Mouse (Mus musculus) heart, postnatal 0 days (tissue): ENCODE measurements at regions not wholly inside any gene's neighbourhood (a gene's known extent, or its start where the extent isn't known, plus 50 kb on each side); places are given as distances from the start of the nearest gene placed in this dataset.
"Not testable (repeated sequence)": the region's sequence is repeated elsewhere in the genome, so short reads cannot be mapped to it uniquely, and the experiment has no call there.

Experiments
- ATAC-seq: fragments of 200-750 bp; cut with Nextera tagmentation; 2 replicates; pipeline ENCODE4 v1.8.0; 2017; ENCODE audit warnings: low read depth, moderate number of reproducible peaks, moderate library complexity; ENCODE audit not compliant: insufficient read depth
- DNase-seq: peaks from one replicate; pipeline ENCODE4 v3.0.0-alpha.2; 2016; ENCODE audit warnings: low spot score
- H3K27ac ChIP-seq: fragments of 300-500 bp; sonication (generic); 2 replicates; pipeline ENCODE4 v1.5.1; 2014; ENCODE audit warnings: low read depth, mild to moderate bottlenecking
- H3K27me3 ChIP-seq: fragments of 300-500 bp; sonication (generic); 2 replicates; pipeline ENCODE4 v1.6.1; 2014; ENCODE audit warnings: low read length, mixed read lengths; ENCODE audit not compliant: control insufficient read depth, insufficient read depth
- H3K36me3 ChIP-seq: fragments of 300-500 bp; sonication (generic); replicated peaks from 2 replicates; pipeline ENCODE4 v1.6.1; 2014; ENCODE audit warnings: low read length, mixed read lengths; ENCODE audit not compliant: control insufficient read depth, insufficient read depth
- H3K4me1 ChIP-seq: fragments of 300-500 bp; sonication (generic); 2 replicates; pipeline ENCODE4 v1.6.1; 2014; ENCODE audit warnings: antibody characterized with exemption; ENCODE audit not compliant: control insufficient read depth, insufficient read depth
- H3K4me2 ChIP-seq: fragments of 300-500 bp; sonication (generic); 2 replicates; pipeline ENCODE4 v1.6.1; 2014; ENCODE audit warnings: low read depth, mild to moderate bottlenecking, low read length, moderate library complexity
- H3K4me3 ChIP-seq: fragments of 300-500 bp; sonication (generic); 2 replicates; pipeline ENCODE4 v1.5.1; 2014; ENCODE audit warnings: low read depth, low read length
- H3K9ac ChIP-seq: fragments of 300-500 bp; sonication (generic); replicated peaks from 2 replicates; pipeline ENCODE4 v1.6.1; 2014; ENCODE audit warnings: low read depth, low read length, mixed read lengths
- H3K9me3 ChIP-seq: fragments of 300-500 bp; sonication (generic); replicated peaks from 2 replicates; pipeline ENCODE4 v1.6.1; 2016; ENCODE audit warnings: low read length; ENCODE audit not compliant: control insufficient read depth
- CTCF ChIP-seq: IDR thresholded peaks from 2 replicates; pipeline ENCODE4 v1.5.1; 2016; ENCODE audit warnings: antibody characterized with exemption, control low read depth, low read depth
- EP300 ChIP-seq: IDR thresholded peaks from 2 replicates; pipeline ENCODE4 v1.6.1; 2016; ENCODE audit warnings: antibody characterized with exemption, low read depth
- WGBS: fragments of 180-500 bp; shearing (Covaris S2); extraction: QIAGEN DNeasy Blood & Tissue Kit; methylation state at CpG from one replicate; pipeline ENCODE4 v1.1.7; 2014; 5-methylcytosine and 5-hydroxymethylcytosine counted together

DNA sequence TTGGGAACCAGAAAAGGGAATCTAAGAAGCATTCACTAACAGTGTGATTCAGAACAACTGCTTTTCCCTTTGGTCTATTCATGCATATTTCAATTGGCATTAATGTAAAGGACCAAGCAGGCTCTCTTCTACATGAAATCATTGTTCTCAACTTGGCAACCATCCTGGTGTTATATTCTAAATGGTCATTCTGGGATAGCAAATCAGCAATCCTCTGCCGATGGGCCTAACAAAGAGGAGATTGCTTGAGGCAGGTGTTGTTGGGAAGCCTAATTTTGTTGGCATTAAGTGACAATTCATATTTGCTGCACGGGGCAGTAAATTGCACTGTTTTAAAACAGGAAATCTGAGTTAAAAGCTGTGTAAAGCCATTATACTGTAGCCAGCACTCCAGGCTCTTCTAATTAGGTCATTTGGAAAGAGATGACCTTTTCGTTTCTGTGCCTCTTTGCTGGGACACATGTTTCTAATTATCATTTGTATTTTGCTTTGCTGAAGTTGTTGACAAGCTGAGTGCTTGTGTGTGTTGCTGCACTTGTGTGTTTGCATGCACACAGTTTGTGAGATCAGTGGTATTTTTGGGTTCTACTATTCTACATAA is 275.4 kb downstream of the Cetn3 start:
- no peak for TF ChIP-seq EP300
- TF ChIP-seq CTCF: no peak
- DNase-seq: peak; percentile 37
- peak; percentile 69 for ATAC-seq
- Histone ChIP-seq H3K36me3 (no peaks in the 10 kb centered on the region), H3K27ac (peak overlapping the region; percentile 13), H3K4me1 (peaks cover 13% of the 10 kb centered on the region; the same call in 1 of the 2 replicates), H3K4me2 (no peak overlapping the region), H3K27me3 (no peaks in the 10 kb centered on the region), H3K9me3 (no peaks in the 10 kb centered on the region), H3K9ac (no peak overlapping the region), H3K4me3 (no peak overlapping the region)
- WGBS: 17% methylated on average over 3 of the region's 3 CpGs

DNA sequence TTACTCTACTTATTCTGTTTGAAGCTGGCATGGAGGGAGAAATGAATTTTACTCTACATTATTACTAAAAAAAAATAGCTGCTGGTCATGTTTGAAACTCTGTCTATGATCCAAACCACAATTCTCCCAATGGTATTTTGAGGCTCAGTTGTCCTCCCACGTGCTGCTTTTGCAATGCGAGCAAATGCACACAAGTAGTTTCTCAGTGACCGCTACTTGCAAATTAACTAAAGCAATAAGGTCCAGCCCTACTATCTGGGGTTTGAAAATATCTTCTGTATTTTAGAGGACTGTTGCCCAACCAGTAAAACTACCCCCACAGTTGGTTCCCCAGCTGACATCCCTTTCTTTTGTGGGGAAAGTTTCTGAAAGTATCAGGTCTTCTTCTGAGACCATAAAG is 276.0 kb downstream of the Cetn3 start:
- Histone ChIP-seq H3K9me3 (no peaks in the 10 kb centered on the region), H3K36me3 (no peaks in the 10 kb centered on the region), H3K4me1 (peaks cover 13% of the 10 kb centered on the region; the same call in 1 of the 2 replicates), H3K9ac (no peak overlapping the region), H3K4me2 (no peak overlapping the region), H3K27me3 (no peaks in the 10 kb centered on the region), H3K27ac (peak overlapping the region; percentile 13; the same call in 1 of the 2 replicates), H3K4me3 (no peak overlapping the region)
- WGBS: 61% methylated on average over 3 of the region's 3 CpGs
- no peak for DNase-seq
- no peak for ATAC-seq
- TF ChIP-seq CTCF: no peak
- no peak for TF ChIP-seq EP300

DNA sequence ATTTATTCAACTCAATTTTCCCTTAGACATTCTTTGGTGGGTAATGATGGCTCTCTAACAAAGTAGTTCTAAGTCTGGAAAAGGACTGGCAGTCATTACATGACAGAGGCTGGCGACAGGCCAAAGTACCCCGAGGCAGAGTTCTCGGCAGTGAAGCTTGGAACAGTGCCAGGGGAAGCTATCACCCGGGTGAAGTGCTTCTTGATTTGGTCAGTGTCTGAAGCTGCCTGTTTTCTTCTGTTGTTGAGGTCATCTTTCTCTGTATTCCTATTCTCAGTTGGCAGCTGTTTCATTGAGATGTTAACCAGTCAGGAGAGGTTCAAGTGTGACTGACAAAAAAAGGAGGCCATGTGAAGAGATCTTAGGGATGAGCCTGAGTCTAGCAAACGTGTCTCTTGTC is 276.6 kb downstream of the Cetn3 start:
- ATAC-seq (peak; percentile 68), DNase-seq (peak; percentile 74)
- H3K27me3 ChIP-seq: no peaks in the 10 kb centered on the region
- WGBS: 7% methylated on average over 5 of the region's 5 CpGs
- no peak overlapping the region for H3K4me3 ChIP-seq
- H3K9me3 ChIP-seq: no peaks in the 10 kb centered on the region
- H3K9ac ChIP-seq: no peak overlapping the region
- peaks cover 13% of the 10 kb centered on the region; the same call in 1 of the 2 replicates for H3K4me1 ChIP-seq
- no peak overlapping the region; the same call in 1 of the 2 replicates for H3K4me2 ChIP-seq
- peak overlapping the region; percentile 14; the same call in 1 of the 2 replicates for H3K27ac ChIP-seq
- no peaks in the 10 kb centered on the region for H3K36me3 ChIP-seq
- TF ChIP-seq EP300 (no peak), CTCF (no peak)

DNA sequence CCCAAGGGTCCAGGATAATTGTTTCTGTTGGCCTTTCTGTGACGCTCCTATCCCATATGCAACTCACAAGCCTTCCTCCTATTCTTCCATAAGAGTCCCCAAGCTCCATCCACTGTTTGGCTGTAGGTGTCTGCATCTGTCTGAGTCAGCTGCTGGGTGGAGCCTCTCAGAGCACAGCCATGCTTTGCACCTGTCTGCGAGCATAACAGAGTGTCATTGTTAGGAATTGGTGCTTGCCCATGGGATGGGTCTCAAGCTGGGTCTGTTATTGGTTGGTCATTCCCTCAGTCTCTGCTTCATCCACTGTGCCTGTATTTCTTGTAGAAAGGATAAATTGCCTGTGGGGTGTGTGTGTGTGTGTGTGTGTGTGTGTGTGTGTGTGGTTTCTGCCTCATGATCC is 281.0 kb downstream of the Cetn3 start:
- not testable (repeated sequence) for H3K36me3 ChIP-seq, H3K9ac ChIP-seq, H3K27me3 ChIP-seq, H3K4me2 ChIP-seq, H3K27ac ChIP-seq, H3K4me1 ChIP-seq, H3K9me3 ChIP-seq, DNase-seq, H3K4me3 ChIP-seq, ATAC-seq
- 90% methylated on average over 2 of the region's 2 CpGs for WGBS

DNA sequence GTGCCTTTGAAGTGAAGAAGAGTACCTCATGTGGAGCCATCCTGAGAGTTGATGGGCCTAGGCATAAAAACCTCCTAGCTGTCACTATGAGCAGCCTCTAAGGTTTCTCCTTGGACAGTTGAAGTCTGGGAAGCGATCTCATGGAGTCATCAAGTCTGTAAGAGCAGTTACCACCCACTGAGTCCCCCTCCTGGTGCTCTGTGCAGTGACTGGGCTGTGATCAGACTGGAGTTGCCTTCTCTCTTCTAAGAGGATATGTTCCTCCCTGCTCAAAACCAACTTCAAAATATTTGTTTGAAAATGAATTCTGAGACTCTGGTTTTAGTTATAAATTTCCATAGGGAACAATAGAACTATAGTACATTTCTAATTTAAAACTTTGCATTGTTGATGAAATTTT is 283.3 kb downstream of the Cetn3 start:
- 54% methylated on average over 1 of the region's 1 CpGs for WGBS
- ATAC-seq (no peak), DNase-seq (no peak)
- no peaks in the 10 kb centered on the region for H3K9me3 ChIP-seq
- no peak overlapping the region for H3K4me2 ChIP-seq
- H3K36me3 ChIP-seq: no peaks in the 10 kb centered on the region
- no peak overlapping the region for H3K4me3 ChIP-seq
- H3K27ac ChIP-seq: no peak overlapping the region
- H3K27me3 ChIP-seq: no peaks in the 10 kb centered on the region
- H3K9ac ChIP-seq: no peak overlapping the region
- H3K4me1 ChIP-seq: no peaks in the 10 kb centered on the region
- TF ChIP-seq EP300 (no peak), CTCF (no peak)

DNA sequence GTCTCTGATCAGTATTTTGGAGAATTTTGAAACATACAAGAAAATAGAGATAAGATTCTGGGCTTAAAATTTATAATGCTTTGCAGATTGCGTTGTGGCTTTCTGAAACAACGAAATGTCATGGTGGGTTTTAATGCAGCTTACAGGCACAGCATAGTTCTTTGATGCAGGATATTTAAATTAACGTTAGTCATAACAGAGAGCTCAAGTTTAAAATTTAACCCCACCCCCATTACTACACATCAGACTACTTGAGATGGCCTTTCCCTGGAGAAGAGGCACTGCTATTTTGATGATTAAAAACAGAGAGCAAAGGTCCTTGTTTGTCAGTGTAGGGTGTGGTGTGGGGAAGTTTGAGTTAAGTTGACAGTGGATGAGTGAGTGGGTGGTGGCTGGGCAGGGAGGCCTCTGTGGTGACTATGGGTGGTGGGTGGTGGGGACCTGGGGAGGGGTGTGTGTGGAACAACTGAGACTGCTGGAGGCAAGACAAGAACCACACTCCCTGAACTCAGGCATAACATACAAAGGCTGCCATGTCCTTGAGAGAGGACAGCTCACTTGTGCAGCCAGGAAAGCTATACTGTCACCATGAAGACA is 283.9 kb downstream of the Cetn3 start:
- 71% methylated on average over 3 of the region's 3 CpGs for whole genome bisulfite sequencing
- H3K36me3 ChIP-seq: no peaks in the 10 kb centered on the region
- TF ChIP-seq EP300: no peak
- no peak for TF ChIP-seq CTCF

More for the DNA sequence above, 283.9 kb downstream of the Cetn3 start:
- no peak overlapping the region for H3K9ac ChIP-seq
- no peak for ATAC-seq
- no peak overlapping the region for H3K4me2 ChIP-seq
- H3K27me3 ChIP-seq: no peaks in the 10 kb centered on the region
- no peak overlapping the region for H3K4me3 ChIP-seq
- H3K27ac ChIP-seq: no peak overlapping the region
- H3K9me3 ChIP-seq: no peaks in the 10 kb centered on the region
- DNase-seq: no peak
- no peaks in the 10 kb centered on the region for H3K4me1 ChIP-seq
